In genomic region chr2:85070086-85070485, GRCm38 (mm10) we compare ENCODE assay signal across 16 mouse cellular contexts.
"Had no signal": no experiment of that assay in that cellular context is flagged by ENCODE, and none has a peak within 500 bp of the region (broad histone marks: within the 10 kb centered on the region; RNA-seq: fewer than 3 reads in every experiment).

No protein-coding gene starts in this region.

- H3K27me3 ChIP-seq: midbrain, embryonic 15.5 days; neural tube, embryonic 12.5 days; stomach, embryonic 15.5 days had no signal

- DNase-seq: kidney, adult 8-10 months; layer of hippocampus, adult 9-11 months; layer of hippocampus, postnatal 36 days; lung, adult 2 months; lung, postnatal 36 days; right cerebral cortex, postnatal 14 days; thymus, adult 2 months; thymus, postnatal 25 days had no signal

- H3K4me1 ChIP-seq: midbrain, embryonic 10.5 days; midbrain, embryonic 15.5 days; neural tube, embryonic 12.5 days had no signal

- H3K4me2 ChIP-seq: midbrain, embryonic 15.5 days; neural tube, embryonic 12.5 days; stomach, embryonic 15.5 days had no signal

- H3K4me3 ChIP-seq: midbrain, embryonic 10.5 days; midbrain, embryonic 15.5 days; neural tube, embryonic 12.5 days; stomach, embryonic 15.5 days had no signal

- H3K9ac ChIP-seq: liver, embryonic 14.5 days; midbrain, embryonic 15.5 days; neural tube, embryonic 12.5 days; stomach, embryonic 15.5 days had no signal

- ATAC-seq: intestine, embryonic 16.5 days; lung, postnatal 0 days; midbrain, embryonic 15.5 days had no signal

- H3K27ac ChIP-seq: kidney, postnatal 0 days; liver, embryonic 14.5 days; midbrain, embryonic 10.5 days; midbrain, embryonic 15.5 days; neural tube, embryonic 12.5 days; stomach, embryonic 15.5 days had no signal

- H3K9me3 ChIP-seq: midbrain, embryonic 10.5 days; midbrain, embryonic 15.5 days; neural tube, embryonic 12.5 days; stomach, embryonic 15.5 days had no signal
